Mouse (Mus musculus) B cell, adult 67 days (primary cell): ENCODE results near the gene Il17rb. TPM values are rescaled to one million over a fixed set of nuclear protein-coding genes. Genes with fewer than 3 reads are reported as not detected.

Source experiments
- total RNA-seq, 2 experiments: library from RNA; stranded (reverse); gene quantifications; 4 replicates each; pipeline ENCODE4 v1.2.4; 2023

The Il17rb gene
- total RNA-seq, result not detected

DNA sequence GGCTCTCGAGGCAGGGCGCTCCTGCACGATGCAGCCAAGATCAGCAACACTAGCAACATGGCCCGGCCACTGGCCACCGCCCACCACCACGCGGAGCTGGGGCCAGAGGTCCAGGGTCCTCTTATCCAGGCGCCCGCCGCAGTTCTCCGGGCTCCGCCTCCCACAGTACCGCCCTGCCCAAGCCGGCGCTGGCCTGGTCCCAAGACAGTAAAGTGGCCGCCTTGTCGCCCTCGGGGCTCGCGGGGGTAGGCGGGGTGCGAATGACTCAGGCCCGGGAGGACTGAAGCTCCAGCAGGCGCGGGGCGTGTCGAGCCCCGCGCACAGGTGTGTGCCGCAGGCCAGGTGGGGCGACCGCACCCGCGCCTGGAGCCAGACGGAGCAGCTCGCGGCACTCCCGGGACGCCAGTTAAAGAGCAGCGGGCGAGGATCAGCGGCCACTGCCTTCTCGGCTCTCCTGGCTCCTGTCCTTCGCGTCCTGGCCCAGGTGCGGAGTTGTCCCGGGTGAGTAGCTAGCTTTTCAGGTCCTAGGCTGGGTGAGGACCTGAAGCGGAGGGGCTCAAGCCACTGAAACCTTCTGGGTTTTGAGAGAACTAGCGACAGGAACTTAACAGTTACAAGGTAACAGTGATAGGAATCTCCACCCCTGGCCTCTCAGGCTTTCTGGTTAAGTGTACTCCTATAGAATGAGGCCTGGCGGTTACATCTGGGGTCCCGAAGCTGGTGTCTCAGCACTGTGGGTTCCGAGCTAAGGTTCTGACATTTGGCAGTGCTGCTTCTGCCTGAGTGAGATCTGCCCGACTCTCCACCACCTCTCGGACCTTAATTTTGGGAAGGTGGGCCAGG is at the start of gene Il17rb, which contains the start of gene Chdh:
TSS of gene Il17rb (minus strand) at position 164 of the 843 bp plus-strand sequence.
TSS of gene Chdh (plus strand) at position 291 of the 843 bp plus-strand sequence.

DNA sequence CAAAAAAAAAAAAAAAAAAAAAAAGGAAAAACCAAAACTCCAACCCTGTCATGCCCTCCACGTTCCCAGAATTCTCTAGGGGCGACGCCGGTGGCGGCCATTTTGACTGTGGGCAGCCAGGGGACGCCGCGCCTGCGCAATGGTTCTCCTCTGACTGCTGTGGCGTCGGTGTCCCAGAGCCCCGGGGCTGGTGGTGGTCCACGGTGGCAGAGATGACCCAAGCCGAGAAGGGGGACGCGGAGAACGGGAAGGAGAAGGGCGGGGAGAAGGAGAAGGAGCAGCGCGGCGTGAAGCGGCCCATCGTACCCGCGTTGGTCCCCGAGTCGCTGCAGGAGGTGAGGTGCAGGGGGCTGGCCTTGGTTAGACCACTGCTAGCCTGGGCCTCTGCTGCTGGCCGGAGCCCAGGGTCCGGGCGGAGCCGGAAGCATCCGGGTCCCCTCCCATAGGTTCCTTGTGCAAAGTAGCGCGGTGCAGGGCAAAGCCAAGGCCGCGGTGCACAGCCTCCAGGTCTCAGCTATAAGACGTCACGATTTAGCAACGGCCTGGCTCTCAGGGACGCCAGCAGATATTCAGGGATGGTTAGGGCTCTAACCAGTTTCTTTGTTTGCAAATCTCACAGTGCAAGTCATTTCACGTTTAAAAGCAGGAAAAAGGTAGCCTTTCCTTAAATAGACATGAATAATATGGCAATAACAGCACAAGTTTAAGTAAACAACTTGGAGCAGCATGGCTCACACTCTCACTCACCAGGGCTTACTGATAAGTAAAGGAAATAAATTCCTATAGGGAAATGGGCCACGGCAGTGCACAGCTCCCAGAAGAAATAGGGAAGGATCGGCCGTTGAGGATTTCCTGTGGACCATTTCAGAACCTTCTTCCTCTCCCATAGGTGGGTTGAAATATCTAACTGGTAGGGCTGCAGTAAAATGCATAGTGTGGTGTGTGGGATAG is 30.2 kb downstream of the Il17rb start, which contains the start of gene Actr8:
TSS of gene Actr8 (plus strand) at position 84 of the 951 bp plus-strand sequence.

DNA sequence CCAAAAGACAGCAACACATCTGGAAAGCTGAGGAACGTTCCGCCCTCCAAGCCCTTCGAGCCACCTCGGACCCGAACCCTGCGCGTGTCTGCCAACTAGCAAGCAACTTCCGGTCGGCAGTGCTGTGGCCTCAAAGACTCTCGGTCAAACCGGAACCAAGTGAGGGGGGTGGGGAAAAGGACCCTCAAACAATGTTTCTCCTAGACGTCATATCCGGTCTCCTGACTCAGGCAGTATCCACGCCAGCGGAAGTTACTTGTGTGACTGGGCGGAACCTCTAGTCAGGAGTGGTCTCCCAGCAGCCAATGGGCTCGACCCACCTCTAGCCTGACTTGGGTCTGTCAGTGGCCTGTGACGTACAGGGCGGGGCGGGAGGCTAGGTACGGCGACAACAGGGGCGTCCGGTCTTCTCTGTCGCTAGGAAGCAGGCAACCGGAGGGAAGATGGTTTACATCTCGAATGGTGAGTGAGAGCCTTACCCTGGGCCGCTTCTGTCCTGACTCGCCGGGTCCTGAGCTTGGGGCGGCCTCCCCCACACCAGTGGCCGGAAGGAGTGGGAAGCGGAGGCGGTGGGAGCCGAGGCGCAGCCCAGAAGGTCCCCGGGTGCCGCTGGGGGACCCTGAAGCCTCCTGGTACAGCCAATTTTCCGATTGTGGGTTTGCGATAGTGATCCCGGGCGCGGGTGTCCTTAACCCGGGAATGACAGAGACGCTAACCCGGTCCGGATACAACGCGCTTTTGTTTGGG is 40.4 kb downstream of the Il17rb start, which contains the start of gene Selenok:
TSS of gene Selenok (plus strand) at position 234 of the 747 bp plus-strand sequence.

Other genes with a start within 250 kb of the Il17rb start
- 100 to 1,000 TPM; 121 to 169 TPM for gene Selenok, start 40.6 kb downstream of the Il17rb start, total RNA-seq
- gene Actr8, start 30.6 kb downstream of the Il17rb start, total RNA-seq, result 10 to 100 TPM; 63.4 to 78.4 TPM
- gene Chdh, start 127 bp upstream of the Il17rb start, total RNA-seq, result not detected